Mouse (Mus musculus) CH12F3 (cell line): ENCODE measurements around the gene Tbx4.

Source experiments
- in situ Hi-C: fragments of 300-500 bp; cut with MboI; formaldehyde crosslinking; loops from 2 replicates; pipeline ENCODE4 v1.14.3; 2020; ENCODE audit warnings: low sequenced_read_pairs

Tbx4 gene

GRCm38 (mm10) chr11:85885665-85886428 lies at the start of gene Tbx4:
Gene Tbx4, plus strand, starts transcription at chr11:85886422.
- in situ Hi-C loops = no loop called here

- in situ Hi-C loops = no loop called here
Observed at GRCm38 (mm10) chr11:85836523-85837290, 49.5 kb upstream of the Tbx4 start.

- in situ Hi-C loops = no loop called here
Observed at GRCm38 (mm10) chr11:85837291-85837647, 49.0 kb upstream of the Tbx4 start.

- in situ Hi-C loops = no loop called here
Observed at GRCm38 (mm10) chr11:85837648-85838423, 48.4 kb upstream of the Tbx4 start.

GRCm38 (mm10) chr11:85838424-85839257 lies 47.6 kb upstream of the Tbx4 start:
- in situ Hi-C loops = no loop called here

GRCm38 (mm10) chr11:85839258-85840030 lies 46.8 kb upstream of the Tbx4 start:
- in situ Hi-C loops = no loop called here

GRCm38 (mm10) chr11:85840031-85840802 lies 46.0 kb upstream of the Tbx4 start:
- in situ Hi-C loops = no loop called here

GRCm38 (mm10) chr11:85840803-85841145 lies 45.4 kb upstream of the Tbx4 start:
- in situ Hi-C loops = no loop called here

GRCm38 (mm10) chr11:85841211-85841681 lies 45.0 kb upstream of the Tbx4 start:
- in situ Hi-C loops = no loop called here

- in situ Hi-C loops = no loop called here
Observed at GRCm38 (mm10) chr11:85841980-85842379, 44.2 kb upstream of the Tbx4 start.

- in situ Hi-C loops = no loop called here
Observed at GRCm38 (mm10) chr11:85842596-85843346, 43.5 kb upstream of the Tbx4 start.

- in situ Hi-C loops = no loop called here
Observed at GRCm38 (mm10) chr11:85843347-85843692, 42.9 kb upstream of the Tbx4 start.

GRCm38 (mm10) chr11:85844144-85844965 lies 41.9 kb upstream of the Tbx4 start:
- in situ Hi-C loops = no loop called here

GRCm38 (mm10) chr11:85844971-85845370 lies 41.3 kb upstream of the Tbx4 start:
- in situ Hi-C loops = no loop called here

- in situ Hi-C loops = no loop called here
Observed at GRCm38 (mm10) chr11:85845921-85846320, 40.3 kb upstream of the Tbx4 start.

- in situ Hi-C loops = no loop called here
Observed at GRCm38 (mm10) chr11:85846509-85846908, 39.7 kb upstream of the Tbx4 start.

- in situ Hi-C loops = no loop called here
Observed at GRCm38 (mm10) chr11:85849037-85849436, 37.2 kb upstream of the Tbx4 start.

- in situ Hi-C loops = loop anchor here (10.0 kb wide), 1 partner anchor 315 kb away; no protein-coding TSS in a partner anchor
Observed at GRCm38 (mm10) chr11:85850233-85850632, 36.0 kb upstream of the Tbx4 start, which contains the start of gene Gm11444. Gene Gm11444, minus strand, starts transcription at chr11:85850333.
